Mouse (Mus musculus): ENCODE results near the gene 1700009N14Rik. TPM values are rescaled to one million over a fixed set of nuclear protein-coding genes. Genes with fewer than 3 reads are reported as not detected.

Gene 1700009N14Rik
- not detected for polyA plus RNA-seq (2014; fragmentation: Illumina TruSeq; extraction: RNeasy Lipid Tissue Mini Kit (QIAGEN cat#74804); ENCODE audit: low read depth, low replicate concordance)

GRCm38 (mm10) chr4:39450069-39450468, at the start of gene 1700009N14Rik:
TSS of gene 1700009N14Rik (plus strand) at chr4:39450295.

